In genomic region chr1:55021907-55022306, GRCm38 (mm10) we compare ENCODE assay signal across 27 mouse cellular contexts.
"Had no signal": no experiment of that assay in that cellular context is flagged by ENCODE, and none has a peak within 500 bp of the region (broad histone marks: within the 10 kb centered on the region; RNA-seq: fewer than 3 reads in every experiment).

No protein-coding gene starts in this region.

- H3K27me3 ChIP-seq: limb, embryonic 12.5 days; limb, embryonic 13.5 days; limb, embryonic 15.5 days; liver, embryonic 12.5 days; liver, embryonic 13.5 days; liver, embryonic 15.5 days; lung, embryonic 15.5 days; megakaryocyte, embryonic 14.5 days; midbrain, embryonic 12.5 days; midbrain, embryonic 13.5 days; midbrain, embryonic 15.5 days; neural tube, embryonic 12.5 days had no signal

- H3K4me3 ChIP-seq: limb, embryonic 12.5 days; limb, embryonic 13.5 days; limb, embryonic 15.5 days; liver, embryonic 12.5 days; liver, embryonic 13.5 days; liver, embryonic 15.5 days; lung, embryonic 15.5 days; megakaryocyte, embryonic 14.5 days; midbrain, embryonic 10.5 days; midbrain, embryonic 12.5 days; midbrain, embryonic 13.5 days; midbrain, embryonic 15.5 days; myocyte; neural tube, embryonic 12.5 days had no signal

- DNase-seq: left cerebral cortex, postnatal 4 days; liver; liver, embryonic 13.5 days; liver, postnatal 0 days; lung, adult 18-20 months; lung, adult 2 months; lung, embryonic 14.5 days; lung, postnatal 10 days; lung, postnatal 14 days; lung, postnatal 36 days; lung, postnatal 4 days; midbrain, embryonic 14.5 days had no signal

- H3K9me3 ChIP-seq: limb, embryonic 12.5 days; limb, embryonic 13.5 days; limb, embryonic 15.5 days; liver, embryonic 12.5 days; liver, embryonic 13.5 days; liver, embryonic 15.5 days; lung, embryonic 15.5 days; megakaryocyte, embryonic 14.5 days; midbrain, embryonic 10.5 days; midbrain, embryonic 12.5 days; midbrain, embryonic 13.5 days; midbrain, embryonic 15.5 days; neural tube, embryonic 12.5 days had no signal

- H3K9ac ChIP-seq: limb, embryonic 12.5 days; limb, embryonic 13.5 days; limb, embryonic 15.5 days; liver, embryonic 12.5 days; liver, embryonic 13.5 days; liver, embryonic 14.5 days; liver, embryonic 15.5 days; liver, postnatal 0 days; lung, embryonic 14.5 days; lung, embryonic 15.5 days; midbrain, embryonic 12.5 days; midbrain, embryonic 13.5 days; midbrain, embryonic 15.5 days; neural tube, embryonic 12.5 days had no signal

- H3K27ac ChIP-seq: limb, embryonic 12.5 days; limb, embryonic 13.5 days; limb, embryonic 15.5 days; liver, embryonic 12.5 days; liver, embryonic 13.5 days; liver, embryonic 14.5 days; liver, embryonic 15.5 days; lung, embryonic 15.5 days; macrophage; midbrain, embryonic 10.5 days; midbrain, embryonic 12.5 days; midbrain, embryonic 13.5 days; midbrain, embryonic 15.5 days; neural tube, embryonic 12.5 days had no signal
